Mouse (Mus musculus) C2C12 (cell line): ENCODE measurements around the gene Snx30. TPM values are rescaled to one million over a fixed set of nuclear protein-coding genes. Genes with fewer than 3 reads are reported as not detected.

ENCODE experiments used
- H3K27me3 ChIP-seq: one replicate; pipeline ENCODE4 v1.6.1; 2011; ENCODE audit not compliant: control insufficient read depth, insufficient read depth, insufficient read length
- H3K36me3 ChIP-seq: one replicate; pipeline ENCODE4 v1.6.1; 2011; ENCODE audit not compliant: control insufficient read depth, insufficient read depth
- H3K4me3 ChIP-seq: one replicate; pipeline ENCODE4 v1.5.1; 2011; ENCODE audit warnings: mild to moderate bottlenecking, control low read depth; ENCODE audit not compliant: poor library complexity, insufficient read depth, severe bottlenecking
- H3K79me2 ChIP-seq: one replicate; pipeline ENCODE4 v1.6.1; 2011; ENCODE audit not compliant: control insufficient read depth, insufficient read depth
- H3K79me3 ChIP-seq: one replicate; pipeline ENCODE4 v1.6.1; 2011; ENCODE audit warnings: low read depth, control low read depth
- H3ac ChIP-seq: one replicate; pipeline ENCODE3; 2011; ENCODE audit warnings: low read depth; ENCODE audit not compliant: control insufficient read depth, insufficient read length
- CEBPB ChIP-seq: IDR thresholded peaks from one replicate; pipeline ENCODE4 v1.6.1; 2011; ENCODE audit warnings: low read depth, mild to moderate bottlenecking, control low read depth, moderate library complexity
- CTCF ChIP-seq: IDR thresholded peaks from one replicate; pipeline ENCODE4 v1.5.1; 2011; ENCODE audit not compliant: control insufficient read depth, insufficient read depth, insufficient read length
- FOSL1 ChIP-seq: IDR thresholded peaks from one replicate; pipeline ENCODE4 v1.8.0; 2011; ENCODE audit warnings: mild to moderate bottlenecking, low read length; ENCODE audit not compliant: poor library complexity, insufficient read depth, severe bottlenecking
- MAX ChIP-seq: IDR thresholded peaks from one replicate; pipeline ENCODE4 v1.6.1; 2011; ENCODE audit warnings: mild to moderate bottlenecking, control low read depth
- MYOD1 ChIP-seq: IDR thresholded peaks from one replicate; pipeline ENCODE4 v1.6.1; 2011; ENCODE audit warnings: low read depth; ENCODE audit not compliant: control insufficient read depth, insufficient read length
- MYOG ChIP-seq: IDR thresholded peaks from one replicate; pipeline ENCODE4 v1.6.1; 2011; ENCODE audit not compliant: control insufficient read depth, insufficient read length; ENCODE audit errors: extremely low read depth
- USF1 ChIP-seq: IDR thresholded peaks from one replicate; pipeline ENCODE4 v1.6.1; 2011; ENCODE audit warnings: low read depth, mild to moderate bottlenecking, control low read depth, moderate library complexity
- long read RNA-seq, 2 experiments: library from polyadenylated mRNA; unstranded; transcript quantifications; one replicate each; pipeline ENCODE4 v2.0.0; 2019 to 2020
- polyA plus RNA-seq: library from polyadenylated mRNA; unstranded; fragments of >200 nt; fragmentation: generic; extraction: Trizol; gene quantifications from one replicate; pipeline ENCODE4 v1.2.1, GENCODE M21; 2012; ENCODE audit warnings: missing spikeins

Gene Snx30
- polyA plus RNA-seq = 3.5 TPM
- long read RNA-seq, experiment 1, full-length matches to known transcripts = 2 of 8 reads
- long read RNA-seq, experiment 1, partial matches to known transcripts = 0 of 8 reads
- long read RNA-seq, experiment 1, other reads (novel, unspliced or antisense) = 6 of 8 reads
- long read RNA-seq, experiment 2, full-length matches to known transcripts = 36 of 43 reads
- long read RNA-seq, experiment 2, partial matches to known transcripts = 0 of 43 reads
- long read RNA-seq, experiment 2, other reads (novel, unspliced or antisense) = 7 of 43 reads

- H3ac ChIP-seq = peak within 1 kb of the TSS; percentile 84
- TF ChIP-seq MYOD1 (no peak), CEBPB (no peak), USF1 (no peak), MYOG (no peak), FOSL1 (no peak), CTCF (no peak), MAX (no peak)
- peaks cover 4% of the 10 kb centered on the region for H3K79me3 ChIP-seq
- no peaks in the 10 kb centered on the region for H3K27me3 ChIP-seq
- H3K4me3 ChIP-seq = peak within 1 kb of the TSS; percentile 68
- peaks cover 12% of the 10 kb centered on the region for H3K79me2 ChIP-seq
- no peaks in the 10 kb centered on the region for H3K36me3 ChIP-seq
Measured at GRCm38 (mm10) chr4:59805181-59805967, at the start of gene Snx30. Snx30 (plus strand) TSS chr4:59805840.

- TF ChIP-seq MAX = no peak
- TF ChIP-seq USF1 = no peak
- TF ChIP-seq MYOD1 = no peak
- no peak for TF ChIP-seq FOSL1
- no peak for TF ChIP-seq CTCF
- TF ChIP-seq CEBPB = no peak
- no peak for TF ChIP-seq MYOG
- no peaks in the 10 kb centered on the region for H3K36me3 ChIP-seq
- H3K79me2 ChIP-seq = no peaks in the 10 kb centered on the region
- no peaks in the 10 kb centered on the region for H3K27me3 ChIP-seq
- no peaks in the 10 kb centered on the region for H3K79me3 ChIP-seq
- H3ac ChIP-seq = no peak overlapping the region
- H3K4me3 ChIP-seq = no peak overlapping the region
Measured at GRCm38 (mm10) chr4:59756332-59757082, 49.1 kb upstream of the Snx30 start.

- H3K79me3 ChIP-seq = no peaks in the 10 kb centered on the region
- no peak overlapping the region for H3K4me3 ChIP-seq
- no peaks in the 10 kb centered on the region for H3K36me3 ChIP-seq
- no peaks in the 10 kb centered on the region for H3K27me3 ChIP-seq
- H3ac ChIP-seq = no peak overlapping the region
- no peak for TF ChIP-seq MAX
- TF ChIP-seq MYOD1 = no peak
- no peak for TF ChIP-seq USF1
- TF ChIP-seq CTCF = no peak
- no peak for TF ChIP-seq CEBPB
- no peak for TF ChIP-seq FOSL1
- no peak for TF ChIP-seq MYOG
- H3K79me2 ChIP-seq = no peaks in the 10 kb centered on the region
Measured at GRCm38 (mm10) chr4:59757452-59758435, 47.9 kb upstream of the Snx30 start.

- Histone ChIP-seq H3K36me3 (no peaks in the 10 kb centered on the region), H3K4me3 (no peak overlapping the region), H3K27me3 (no peaks in the 10 kb centered on the region), H3K79me3 (no peaks in the 10 kb centered on the region), H3ac (no peak overlapping the region), H3K79me2 (no peaks in the 10 kb centered on the region)
- TF ChIP-seq MYOG (no peak), CTCF (no peak), MYOD1 (no peak), CEBPB (no peak), USF1 (no peak), FOSL1 (no peak), MAX (no peak)
Measured at GRCm38 (mm10) chr4:59760016-59760415, 45.6 kb upstream of the Snx30 start.
